Mouse (Mus musculus): ENCODE data around the gene Dapk2.

The Dapk2 gene

GRCm38 (mm10) chr9:66236615-66237014 is 78.6 kb downstream of the Dapk2 start:
- no peak for DNase-seq (ENCODE audit: low spot score)

DNA sequence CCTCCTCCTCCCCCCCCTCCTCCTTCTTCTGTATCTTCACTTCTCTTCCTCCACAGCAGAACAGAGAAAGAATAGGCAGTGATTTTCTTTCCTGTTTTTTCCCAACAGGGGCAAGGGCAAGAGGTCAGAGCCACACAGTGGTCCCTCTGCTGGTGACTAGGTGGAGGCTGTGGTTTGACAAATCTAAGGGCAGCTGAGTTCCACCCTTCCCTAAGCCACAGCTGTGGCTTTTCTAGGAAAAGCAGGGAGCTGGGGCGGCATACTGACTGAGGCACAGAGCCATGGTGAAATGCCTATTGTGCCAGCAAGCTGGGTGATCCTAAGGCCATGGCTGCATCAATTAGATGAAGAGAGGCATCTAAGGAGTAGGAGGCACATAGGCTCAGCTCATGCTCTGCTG is 79.7 kb downstream of the Dapk2 start:
- no peak for DNase-seq (ENCODE audit: low spot score)

GRCm38 (mm10) chr9:66239173-66239572 is 81.2 kb downstream of the Dapk2 start:
- no peak for DNase-seq (ENCODE audit: low spot score)

DNA sequence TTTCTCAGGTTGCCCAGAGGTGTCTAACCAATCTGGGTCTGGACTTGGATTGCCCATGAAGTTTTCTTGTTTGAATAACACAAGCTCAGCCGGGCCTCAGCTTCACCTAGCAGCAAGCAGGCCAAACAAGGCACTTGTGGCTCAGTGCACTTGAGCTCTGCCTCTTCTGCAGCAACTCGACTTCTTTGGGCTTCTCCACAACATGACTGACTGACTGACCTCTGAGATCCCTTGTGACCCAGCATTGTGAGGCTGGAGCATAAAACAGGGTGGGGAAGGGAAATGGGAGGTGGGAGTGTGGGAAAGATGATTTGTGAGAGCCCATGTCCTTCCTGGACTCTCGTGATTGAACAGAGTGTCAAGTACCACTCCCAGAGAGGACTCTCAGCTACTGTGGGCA is 81.7 kb downstream of the Dapk2 start:
- no peak for DNase-seq (ENCODE audit: low spot score)

DNA sequence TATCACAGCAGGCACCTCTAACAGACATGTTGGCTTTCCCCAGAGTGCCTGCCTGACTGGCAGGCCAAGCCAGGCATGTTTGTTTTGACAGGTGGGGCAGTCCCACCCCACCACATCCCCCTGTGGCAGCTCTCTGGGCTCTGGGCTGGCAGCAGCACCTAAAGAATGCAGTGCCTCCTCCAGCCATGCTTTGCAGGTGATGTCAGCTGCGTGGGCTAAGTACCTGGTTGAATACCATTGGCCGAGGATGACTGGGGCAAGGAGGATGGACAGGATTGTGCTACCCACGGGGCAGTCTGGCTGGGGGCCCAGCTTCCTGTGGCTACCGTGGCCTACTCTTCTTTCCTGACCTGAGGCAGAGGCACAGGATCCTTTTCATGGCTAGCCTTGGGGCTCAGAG is 82.5 kb downstream of the Dapk2 start:
- no peak for DNase-seq (ENCODE audit: low spot score)

DNA sequence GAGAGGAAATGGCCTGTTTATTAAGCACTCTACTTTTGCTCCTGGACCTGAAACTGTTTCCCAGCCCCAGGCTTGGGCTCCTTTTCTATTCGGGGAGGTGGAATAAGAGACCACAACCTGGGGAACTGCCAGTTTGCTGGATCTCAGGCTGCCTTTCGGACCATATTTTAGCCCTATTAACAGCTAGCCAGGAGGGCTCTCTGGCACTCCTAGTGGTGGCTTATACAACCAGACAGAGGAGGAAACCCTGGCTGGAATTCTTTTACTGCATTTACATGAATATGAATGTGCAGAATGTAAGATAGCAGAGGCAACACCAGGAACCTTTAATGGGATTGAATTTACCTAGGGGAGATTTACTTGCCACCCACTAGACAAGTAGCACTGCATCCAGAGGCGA is 83.0 kb downstream of the Dapk2 start:
- DNase-seq (ENCODE audit: low spot score) = peak; percentile 24

DNA sequence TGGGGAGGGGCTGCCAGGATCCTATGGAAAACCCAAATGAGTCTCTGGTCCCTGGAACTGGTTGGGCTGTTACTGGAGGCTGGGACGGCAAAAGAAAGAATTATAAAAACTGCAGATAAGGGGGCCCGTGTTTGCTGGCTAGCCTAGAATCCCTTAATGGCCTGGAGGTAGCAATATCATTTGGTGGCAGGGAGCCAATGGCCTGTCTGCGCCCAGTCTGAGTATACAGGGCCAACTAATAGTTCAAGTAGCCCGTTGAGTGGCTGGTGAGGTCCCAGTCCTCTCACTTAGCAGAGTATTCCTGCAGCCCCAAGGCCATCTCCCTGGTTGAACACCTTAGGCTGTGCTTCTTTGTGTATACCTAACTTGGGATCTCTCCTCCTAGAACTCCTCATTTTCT is 83.7 kb downstream of the Dapk2 start:
- DNase-seq (ENCODE audit: low spot score) = no peak

- DNase-seq (ENCODE audit: low spot score) = no peak
Measured at GRCm38 (mm10) chr9:66243240-66243639, 85.2 kb downstream of the Dapk2 start.

DNA sequence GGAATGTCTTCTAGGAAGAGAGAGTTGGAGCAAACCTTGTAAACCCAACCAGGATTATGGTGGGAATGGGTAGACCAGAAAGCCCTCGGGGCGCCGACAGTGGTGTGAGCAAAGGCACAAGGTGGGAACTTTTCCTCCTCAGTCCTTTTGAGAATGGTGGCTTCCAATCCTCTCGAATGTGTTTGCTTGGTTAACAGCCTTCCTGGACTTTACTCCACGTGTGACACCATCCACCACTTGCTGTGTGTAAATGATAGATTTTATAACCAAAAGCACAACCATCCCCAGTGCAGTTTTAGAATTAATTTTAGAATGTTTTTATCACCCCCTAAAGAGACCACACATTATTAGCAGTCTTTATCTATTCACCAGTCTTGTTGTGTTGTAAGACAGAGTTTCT is 86.1 kb downstream of the Dapk2 start:
- DNase-seq (ENCODE audit: low spot score) = no peak

DNA sequence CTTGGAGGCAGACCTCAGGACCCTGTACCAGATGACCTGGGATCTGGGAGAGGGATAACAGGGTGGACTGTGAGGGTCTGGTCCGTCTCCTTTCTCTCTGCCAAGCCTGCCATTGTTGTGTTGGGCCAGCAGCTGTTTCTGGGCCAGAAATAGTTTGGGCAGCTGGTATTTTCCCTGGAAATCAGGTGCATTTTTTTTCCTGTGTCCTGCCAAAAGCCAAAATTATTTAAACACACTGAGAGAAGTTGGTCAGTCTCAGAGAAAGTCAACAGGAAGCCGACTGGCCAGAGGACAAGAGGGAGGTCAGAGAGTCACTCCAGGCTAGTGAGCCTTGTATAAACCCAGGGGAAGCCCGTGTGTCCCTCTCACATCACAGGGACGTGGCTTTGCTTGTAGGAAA is 87.7 kb downstream of the Dapk2 start:
- no peak for DNase-seq (ENCODE audit: low spot score)

- no peak for DNase-seq (ENCODE audit: low spot score)
Measured at GRCm38 (mm10) chr9:66249281-66249680, 91.3 kb downstream of the Dapk2 start.

DNA sequence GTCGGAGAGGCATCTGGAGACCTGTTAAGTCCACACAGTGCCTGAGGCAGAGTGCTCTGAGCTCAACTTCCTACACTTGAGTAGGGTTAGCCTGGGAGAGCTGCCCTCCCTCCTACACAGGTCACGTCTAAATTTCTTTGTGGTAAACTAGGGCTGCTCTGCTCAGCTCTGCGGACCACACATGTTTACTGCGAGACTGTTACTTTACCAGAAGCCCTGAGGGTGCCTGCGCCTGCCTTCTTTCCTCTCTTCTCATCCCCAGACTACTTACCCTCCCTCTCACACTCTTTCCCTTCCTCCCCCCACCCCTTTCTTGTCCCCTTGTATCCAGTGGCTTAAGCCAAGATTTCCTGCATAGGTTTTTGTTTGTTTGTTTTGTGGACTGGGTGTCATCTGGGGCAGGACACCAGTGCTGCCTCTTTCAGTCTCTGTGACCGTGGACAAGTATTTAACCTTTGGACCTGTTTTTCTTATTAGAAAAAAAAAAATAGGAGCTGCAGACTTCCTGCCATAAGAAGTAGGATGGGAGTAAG is 93.2 kb downstream of the Dapk2 start:
- no peak for DNase-seq (ENCODE audit: low spot score)

DNA sequence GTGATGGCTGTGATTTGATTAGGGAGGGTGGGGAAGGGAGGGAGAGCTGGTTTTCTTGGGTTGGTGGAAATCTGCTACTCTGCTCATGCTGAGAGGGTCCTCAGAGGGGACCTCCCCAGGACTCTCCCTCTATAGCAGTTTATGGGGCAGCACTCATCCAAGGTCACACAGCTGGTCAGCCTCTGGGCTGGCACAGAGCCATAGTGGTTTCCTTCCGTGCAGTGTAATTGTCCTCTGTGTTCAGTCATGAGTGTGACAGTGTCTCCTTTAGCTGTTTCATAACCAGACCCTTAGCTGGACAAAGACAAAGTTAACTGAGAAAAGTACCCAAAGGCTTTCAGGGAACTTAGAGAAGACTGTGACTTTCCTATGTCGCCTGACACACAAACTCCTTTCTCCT is 103.7 kb downstream of the Dapk2 start:
- DNase-seq (ENCODE audit: low spot score) = no peak

DNA sequence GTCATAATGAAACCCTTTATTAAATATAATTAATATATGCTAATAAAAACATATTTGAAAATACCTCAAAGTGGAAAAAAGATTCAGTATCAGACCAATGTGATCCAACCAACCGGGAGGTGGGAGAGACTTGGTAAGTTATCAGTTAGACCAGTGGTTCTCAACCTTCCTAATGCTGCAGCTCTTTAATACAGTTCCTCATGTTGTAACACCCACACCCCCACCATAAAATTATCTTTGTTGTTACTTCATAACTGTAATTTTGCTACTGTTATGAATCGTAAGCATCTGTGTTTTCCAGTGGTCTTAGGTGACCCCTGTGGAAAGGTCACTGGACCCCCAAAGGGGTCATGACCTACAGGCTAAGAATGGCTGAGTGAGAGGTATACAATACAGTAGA is 105.7 kb downstream of the Dapk2 start:
- DNase-seq (ENCODE audit: low spot score) = no peak

DNA sequence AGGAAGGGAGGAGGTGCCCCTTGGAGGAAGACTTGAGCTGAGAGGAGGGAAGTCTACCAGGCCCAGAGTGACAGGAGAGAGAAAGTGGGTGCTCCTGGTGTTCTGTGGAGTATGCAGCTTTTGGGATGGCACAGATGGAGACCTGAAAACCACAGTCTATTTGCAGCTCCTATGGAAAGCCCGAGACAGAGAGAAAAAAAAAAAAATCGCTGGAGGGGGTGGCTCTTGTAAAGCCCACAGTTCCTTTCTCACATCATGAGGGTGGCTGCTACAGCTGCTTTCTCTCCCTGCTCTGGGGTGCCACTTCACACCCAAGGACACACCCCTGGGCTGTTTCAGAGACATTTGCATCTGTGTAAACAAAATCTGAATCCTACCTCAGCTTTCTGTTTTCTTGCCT is 107.6 kb downstream of the Dapk2 start:
- no peak for DNase-seq (ENCODE audit: low spot score)

DNA sequence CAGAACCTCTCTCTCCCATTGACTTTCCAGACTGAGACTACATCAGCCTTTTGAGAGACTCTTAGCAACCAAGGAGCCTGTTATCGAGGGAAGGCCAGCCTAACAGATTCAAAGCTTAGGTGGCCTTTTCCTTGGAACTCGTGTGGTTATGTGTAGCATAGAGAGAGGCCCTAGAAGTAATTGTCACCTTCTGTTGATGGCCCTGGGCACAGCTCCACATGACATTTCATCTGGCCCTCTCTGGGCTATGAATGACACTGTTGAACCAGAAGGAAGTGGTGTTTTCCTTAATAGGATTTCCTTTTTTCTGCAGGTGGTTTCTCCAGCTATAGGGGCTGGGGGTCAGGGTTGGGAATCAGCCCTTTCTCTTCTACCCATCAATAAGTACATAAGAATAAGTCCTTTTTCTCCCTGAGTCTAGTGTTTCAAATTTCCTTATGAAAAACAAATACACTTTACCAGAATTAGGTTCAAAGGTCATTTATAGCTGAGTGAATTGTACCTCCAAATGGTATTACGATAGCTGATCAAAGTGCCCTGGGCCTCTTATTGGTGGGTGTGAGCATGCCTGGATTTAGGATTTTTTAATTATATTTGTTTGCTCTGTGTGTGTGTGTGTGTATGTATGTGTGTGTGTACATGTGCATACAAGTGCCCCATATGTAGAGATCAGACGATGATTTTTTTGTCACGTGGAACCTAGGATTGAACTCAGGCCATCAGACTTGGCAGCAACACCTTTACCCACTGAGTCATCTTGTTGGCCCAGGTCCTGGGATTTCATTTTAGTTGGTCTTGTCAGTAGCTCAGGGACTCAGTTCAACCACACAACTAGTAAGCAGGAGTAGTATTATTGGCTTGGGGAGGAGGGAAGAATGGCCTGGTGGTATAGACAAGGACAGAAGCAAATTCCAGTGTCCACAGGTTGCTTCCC is 108.5 kb downstream of the Dapk2 start:
- DNase-seq (ENCODE audit: low spot score) = no peak

GRCm38 (mm10) chr9:66268804-66269203 is 110.8 kb downstream of the Dapk2 start:
- no peak for DNase-seq (ENCODE audit: low spot score)

- no peak for DNase-seq (ENCODE audit: low spot score)
Measured at GRCm38 (mm10) chr9:66270038-66270437, 112.0 kb downstream of the Dapk2 start.

GRCm38 (mm10) chr9:66271726-66272125 is 113.7 kb downstream of the Dapk2 start:
- no peak for DNase-seq (ENCODE audit: low spot score)

DNA sequence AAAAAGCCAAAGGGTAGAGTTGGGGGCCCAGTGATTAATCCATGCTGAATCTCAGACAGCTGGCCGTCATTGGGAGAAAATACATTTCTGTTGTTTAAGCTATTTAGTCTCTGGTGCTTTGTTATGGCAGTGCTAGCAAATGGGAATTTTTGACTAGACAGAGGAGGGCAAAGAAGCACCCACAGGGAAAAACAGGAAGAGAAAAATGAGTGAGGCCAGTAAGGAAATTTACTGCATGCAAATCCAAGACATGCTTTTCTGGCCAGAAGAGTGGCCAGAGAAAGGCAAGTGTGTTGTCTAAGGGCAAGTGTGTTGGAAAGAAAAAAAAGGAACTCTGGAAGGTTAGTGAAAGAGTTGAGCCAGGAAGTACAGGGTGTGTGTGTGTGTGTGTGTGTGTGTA is 115.6 kb downstream of the Dapk2 start:
- DNase-seq (ENCODE audit: low spot score) = no peak

DNA sequence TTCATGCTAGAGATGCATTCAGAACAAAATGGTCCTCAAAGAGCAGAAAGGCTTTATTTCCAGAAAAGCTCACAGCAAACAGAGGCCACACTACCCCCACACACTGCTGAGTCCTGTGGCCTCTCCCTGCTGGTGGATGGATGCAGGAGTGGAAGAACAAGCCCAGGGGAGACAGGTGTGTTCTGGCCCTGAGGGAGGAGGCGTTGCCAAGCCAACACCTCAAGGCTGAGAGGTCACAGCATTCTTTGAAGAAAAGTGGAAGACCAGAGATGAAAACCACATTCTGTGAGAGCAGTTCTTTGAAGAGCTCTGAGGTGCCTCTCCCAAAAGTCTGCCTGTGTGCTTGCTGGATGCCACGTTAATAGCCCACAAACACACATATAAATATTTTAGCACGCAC is 116.6 kb downstream of the Dapk2 start:
- DNase-seq (ENCODE audit: low spot score) = no peak

- DNase-seq (ENCODE audit: low spot score) = no peak
Measured at GRCm38 (mm10) chr9:66275267-66275991, 117.4 kb downstream of the Dapk2 start.

DNA sequence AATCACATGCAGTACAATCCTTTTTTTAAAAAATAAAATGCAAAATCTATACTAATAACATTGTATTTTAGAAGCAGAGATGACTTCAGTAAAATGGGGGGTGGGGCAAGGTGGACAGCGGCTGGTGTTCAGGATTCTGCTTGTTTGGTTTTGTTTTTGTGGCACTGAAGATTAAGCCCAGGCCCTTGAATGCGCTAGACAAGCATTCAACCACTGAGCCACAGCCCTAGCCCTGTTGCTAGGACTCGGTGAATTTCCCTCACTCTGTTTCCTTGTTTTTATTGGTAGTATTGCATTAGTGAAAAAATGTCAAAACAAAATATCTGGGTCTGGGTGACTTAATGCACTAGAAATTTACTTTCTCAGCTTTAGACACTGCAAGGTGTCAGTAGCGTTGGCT is 118.0 kb downstream of the Dapk2 start:
- no peak for DNase-seq (ENCODE audit: low spot score)
